Mouse (Mus musculus) ES-E14 (cell line): Measurements from ENCODE around the gene Evi2.

Source experiments
- CHD2 ChIP-seq: IDR thresholded peaks from 2 replicates; pipeline ENCODE4 v1.6.1; 2014; ENCODE audit warnings: mild to moderate bottlenecking, low read depth, low read length, inconsistent platforms
- ZNF384 ChIP-seq: IDR thresholded peaks from 2 replicates; pipeline ENCODE4 v1.6.1; 2012; ENCODE audit warnings: low read depth, low read length, inconsistent platforms

GRCm38 (mm10) chr11:79515798-79516197, 14.6 kb downstream of the Evi2 start:
- TF ChIP-seq ZNF384 (no peak), CHD2 (no peak)
